19 mouse cellular contexts compared by ENCODE assay signal in genomic region chr2:69426081-69426480, GRCm38 (mm10). TPM values are rescaled to one million over a fixed set of nuclear protein-coding genes. Genes with fewer than 3 reads are reported as not detected.
DNase-seq lines count a peak whose midpoint lies in the region; ATAC-seq and TF ChIP-seq lines count a peak whose summit lies in the region.
"Had no signal": no experiment of that assay in that cellular context is flagged by ENCODE, and none has a peak within 500 bp of the region (broad histone marks: within the 10 kb centered on the region; RNA-seq: fewer than 3 reads in every experiment).

No protein-coding gene starts in this region.

- no peak for TF ChIP-seq CTCF in brain, embryonic 14.5 days (IDR thresholded peaks at IDR 0.05; ENCODE audit: borderline replicate concordance, extremely low read depth, insufficient read depth, insufficient read length)

- TF ChIP-seq POLR2A in brain, embryonic 14.5 days (IDR thresholded peaks at IDR 0.05; ENCODE audit: borderline replicate concordance, extremely low read depth, insufficient read depth, insufficient read length, poor library complexity, severe bottlenecking) = no peak

- ATAC-seq in frontal cortex, adult (ENCODE audit: low TSS enrichment) = peak; percentile 59
- ATAC-seq: forebrain, embryonic 15.5 days; forebrain, postnatal 0 days had no signal

- DNase-seq in cerebellum, postnatal 10 days = peak; percentile 29 to 40
- no peak for DNase-seq in cerebellum, adult 8-10 months
- DNase-seq in frontal cortex, postnatal 10 days (ENCODE audit: low spot score in 2 of 2) = no peak
- peak; percentile 57 for DNase-seq in brain, adult 2 months (ENCODE audit: low read depth, low spot score)
- peak; percentile 22 for DNase-seq in brain, embryonic 14.5 days (ENCODE audit: low read depth)
- DNase-seq in c-Kit-positive CD71-positive TER-119-positive erythroid progenitor cells, embryonic 14.5 days (ENCODE audit: low spot score) = no peak
- DNase-seq: adrenal gland, adult 2 months; adrenal gland, postnatal 10 days; adrenal gland, postnatal 25 days; cerebellum, adult 11-12 months; forebrain, postnatal 0 days had no signal

RNA-seq across cellular contexts. Expression of gene Dhrs9, which starts 45.8 kb away (rescaled TPM):
- not detected in 2 replicates for polyA plus RNA-seq in brain, embryonic 14.5 days (2012; rRNA removed)
- polyA plus RNA-seq: cerebellum, adult 2 months; cortical plate, adult 2 months; embryonic facial prominence, embryonic 10.5 days; embryonic facial prominence, embryonic 12.5 days; embryonic facial prominence, embryonic 14.5 days; forebrain, embryonic 11.5 days; forebrain, embryonic 15.5 days; forebrain, postnatal 0 days had no signal

Comparison
In these comparisons a context has a peak if more than half of its experiments do, and no peak if none do; other contexts are left out.
1. DNase-seq: peak in cerebellum, postnatal 10 days (2 of 2), brain, adult 2 months (single experiment) and brain, embryonic 14.5 days (single experiment); none in cerebellum, adult 8-10 months (single experiment), frontal cortex, postnatal 10 days (0 of 2) and c-Kit-positive CD71-positive TER-119-positive erythroid progenitor cells, embryonic 14.5 days (single experiment).